Mouse (Mus musculus): ENCODE measurements around the gene Lamtor4.

GRCm38 (mm10) chr5:138234224-138234623, 21.1 kb upstream of the Lamtor4 start:
- TF ChIP-seq GATA1 (IDR thresholded peaks at IDR 0.05; ENCODE audit: low read length), result no peak
- no peak for TF ChIP-seq TAL1 (IDR thresholded peaks at IDR 0.05; ENCODE audit: low read length)
